Mouse (Mus musculus) small intestine, adult 2 months (tissue): ENCODE measurements around the gene Rhot1.

Source experiments
- CTCF ChIP-seq: fragments of 200-500 bp; IDR thresholded peaks from 2 replicates; pipeline ENCODE4 v1.5.1; 2012; ENCODE audit warnings: low read depth, mild to moderate bottlenecking, control low read depth, inconsistent platforms, low read length, moderate library complexity, mixed read lengths; ENCODE audit not compliant: insufficient replicate concordance, insufficient read length; ENCODE audit errors: extremely low read depth
- POLR2A ChIP-seq: fragments of 200-500 bp; IDR thresholded peaks from 2 replicates; pipeline ENCODE4 v1.6.1; 2012; ENCODE audit warnings: low read depth, mild to moderate bottlenecking, control low read depth, inconsistent platforms, low read length, moderate library complexity

DNA sequence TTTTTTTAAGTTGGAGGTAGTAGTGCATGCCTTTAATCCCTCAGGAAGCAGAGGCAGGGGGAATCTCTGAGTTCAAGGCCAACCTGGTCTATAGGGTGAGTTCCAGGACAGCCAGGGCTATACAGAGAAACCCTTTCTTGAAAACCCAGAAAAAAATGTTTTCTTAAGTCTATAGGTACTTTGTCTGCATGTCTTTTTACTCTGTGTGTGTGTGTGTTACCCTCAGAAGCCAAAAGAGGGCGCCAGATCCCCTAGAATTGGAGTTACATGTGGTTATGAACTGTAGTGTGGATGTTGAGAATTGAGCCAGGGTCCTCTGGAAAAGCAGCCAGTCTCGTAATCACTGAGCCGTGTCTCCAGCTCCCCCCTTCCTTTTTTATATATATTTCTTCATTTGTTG lies 66.2 kb downstream of the Rhot1 start:
- TF ChIP-seq CTCF, result no peak
- TF ChIP-seq POLR2A, result no peak
